Mouse (Mus musculus) left cerebral cortex, postnatal 25 days (tissue): ENCODE data around the gene Thap2. TPM values are rescaled to one million over a fixed set of nuclear protein-coding genes. Genes with fewer than 3 reads are reported as not detected.

Experiments used
- total RNA-seq, 2 experiments: library from RNA; stranded (reverse); gene quantifications; 2 replicates each; pipeline ENCODE4 v1.2.3; 2021

Thap2 gene
- total RNA-seq, 2 experiments from 2014 or later: 13.5 to 14.1 TPM

Other genes starting within 250 kb of the Thap2 start
- 1 to 10 TPM in 1 of 2 experiments, under 1 TPM in 1; 0.43 to 1.2 TPM for gene Tph2, start 199.4 kb downstream of the Thap2 start, total RNA-seq
- gene Tbc1d15, start 133.0 kb downstream of the Thap2 start, total RNA-seq: 10 to 100 TPM; 47.8 to 49.2 TPM
- gene Rab21, start 68.8 kb downstream of the Thap2 start, total RNA-seq: 10 to 100 TPM; 52.5 to 53.3 TPM
- 10 to 100 TPM; 41.0 to 46.0 TPM for gene Tmem19, start 21.9 kb downstream of the Thap2 start, total RNA-seq
- 10 to 100 TPM; 50.0 to 53.0 TPM for gene Zfc3h1, start 516 bp upstream of the Thap2 start, total RNA-seq
- under 1 TPM; 0.34 to 0.62 TPM for gene A930009A15Rik, start 185.5 kb upstream of the Thap2 start, total RNA-seq
- gene Lgr5, start 203.3 kb upstream of the Thap2 start, total RNA-seq: 1 to 10 TPM; 2.5 to 4.4 TPM